Mouse (Mus musculus) hindlimb bud, embryonic 11.5 days (tissue): ENCODE data around the gene Mapk8ip1.
A peak's percentile ranks its signal among the peaks of the same experiment; 100 is the strongest.

Source experiments
- DNase-seq: peaks from one replicate; pipeline ENCODE4 v3.0.0-alpha.2; 2012; ENCODE audit warnings: low read depth, low spot score; ENCODE audit errors: extremely low spot score

Gene Mapk8ip1

GRCm38 (mm10) chr2:92375099-92375623, 25.9 kb downstream of the Mapk8ip1 start:
- DNase-seq: peak; percentile 86

- no peak for DNase-seq
These were observed 26.5 kb downstream of the Mapk8ip1 start, which contains the start of the genes Pex16 and Large2 for GRCm38 (mm10) chr2:92374514-92374913. Pex16 (plus strand) TSS chr2:92374676. Large2 (minus strand) TSS chr2:92374869.

GRCm38 (mm10) chr2:92373437-92373813, 27.6 kb downstream of the Mapk8ip1 start:
- DNase-seq: no peak

DNA sequence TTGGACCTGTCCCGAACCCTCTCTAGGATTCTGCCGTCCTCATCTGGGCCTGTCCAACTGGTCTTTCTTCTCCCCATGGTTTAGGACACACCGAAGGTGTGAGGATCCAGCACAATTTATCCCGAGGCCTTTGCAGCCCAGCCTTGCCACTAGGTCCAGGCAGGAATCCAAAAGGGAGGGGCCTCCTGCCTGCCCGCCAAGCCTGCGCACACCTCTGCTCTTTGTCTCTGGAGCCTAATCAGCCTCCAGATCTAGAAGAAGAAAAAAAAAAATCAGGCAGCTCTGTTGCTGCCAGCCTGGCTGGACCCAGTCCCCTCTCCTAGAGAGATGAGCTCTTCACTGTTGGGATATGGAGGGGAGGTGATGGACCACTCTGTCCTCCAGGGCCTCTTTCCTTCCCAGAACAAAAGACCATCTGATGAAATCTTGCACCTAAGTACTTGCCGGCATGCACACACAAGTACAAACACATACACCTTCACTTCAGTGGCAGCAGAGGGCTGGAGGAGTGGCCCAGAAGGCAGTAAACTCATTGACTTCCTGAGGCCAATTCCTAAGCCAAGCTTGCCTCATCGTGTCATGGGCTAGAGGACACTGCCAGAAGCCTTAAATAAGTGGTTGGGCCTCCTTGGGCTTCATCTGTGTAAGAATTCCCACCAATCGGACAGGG, 28.2 kb downstream of the Mapk8ip1 start:
- DNase-seq: no peak

DNA sequence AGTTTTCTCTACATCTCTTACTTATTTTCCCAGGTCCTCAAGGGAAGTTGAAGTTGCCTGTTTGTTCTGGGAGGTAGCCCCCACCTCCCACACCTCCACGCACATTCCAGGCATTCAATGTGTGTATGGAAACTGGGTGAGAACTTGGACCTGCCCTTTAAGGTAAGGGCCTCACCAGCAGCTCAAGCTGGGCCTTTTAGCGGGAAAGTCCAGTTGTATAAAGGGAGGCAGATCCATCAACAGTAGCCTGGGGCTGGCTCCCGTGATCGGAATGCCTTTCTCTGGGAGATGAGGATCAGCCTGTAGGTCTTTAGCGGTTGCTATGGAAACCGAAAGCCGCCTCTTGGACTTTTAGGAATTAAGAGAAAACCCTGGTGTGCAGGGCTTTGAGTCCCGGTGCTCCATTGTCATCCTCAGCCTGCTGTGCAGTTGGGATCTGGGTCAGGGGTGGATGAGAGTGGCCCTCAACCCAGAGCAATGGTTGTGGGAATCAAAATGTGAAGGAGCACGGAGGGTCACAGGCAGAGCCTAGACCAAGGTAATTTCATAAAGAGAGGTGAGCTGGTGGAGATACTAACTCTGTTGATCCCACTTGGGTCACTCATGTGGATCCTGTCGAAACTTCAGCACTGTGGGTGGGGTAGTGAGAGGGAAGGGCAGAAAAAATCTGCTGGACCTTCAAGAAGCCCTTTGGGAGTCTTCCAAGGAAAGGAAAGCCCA, 28.9 kb downstream of the Mapk8ip1 start:
- DNase-seq: no peak

GRCm38 (mm10) chr2:92370821-92371805, 29.9 kb downstream of the Mapk8ip1 start:
- no peak for DNase-seq

- no peak for DNase-seq
These were observed 30.7 kb downstream of the Mapk8ip1 start for GRCm38 (mm10) chr2:92370375-92370774.

GRCm38 (mm10) chr2:92367383-92368029, 33.6 kb downstream of the Mapk8ip1 start:
- no peak for DNase-seq

DNA sequence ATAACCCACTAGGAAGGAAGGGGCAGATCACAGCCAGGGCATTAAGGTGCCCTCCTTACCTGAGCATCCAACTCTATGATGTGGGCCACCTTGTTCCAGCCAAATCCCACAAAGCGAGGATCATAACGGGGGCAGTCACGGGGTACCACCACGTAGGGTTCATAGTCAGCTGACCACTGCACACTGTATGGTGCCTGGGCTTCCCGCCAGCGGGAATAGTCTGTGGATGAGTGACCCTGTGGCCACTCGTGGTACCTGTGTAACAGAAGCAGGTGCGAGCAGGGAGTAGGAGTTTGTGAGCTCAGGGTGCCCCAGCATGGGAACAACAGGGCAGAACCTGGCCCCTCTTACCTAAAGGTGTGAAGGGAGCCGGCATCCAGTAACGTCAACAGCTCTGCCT, 35.5 kb downstream of the Mapk8ip1 start:
- no peak for DNase-seq

DNA sequence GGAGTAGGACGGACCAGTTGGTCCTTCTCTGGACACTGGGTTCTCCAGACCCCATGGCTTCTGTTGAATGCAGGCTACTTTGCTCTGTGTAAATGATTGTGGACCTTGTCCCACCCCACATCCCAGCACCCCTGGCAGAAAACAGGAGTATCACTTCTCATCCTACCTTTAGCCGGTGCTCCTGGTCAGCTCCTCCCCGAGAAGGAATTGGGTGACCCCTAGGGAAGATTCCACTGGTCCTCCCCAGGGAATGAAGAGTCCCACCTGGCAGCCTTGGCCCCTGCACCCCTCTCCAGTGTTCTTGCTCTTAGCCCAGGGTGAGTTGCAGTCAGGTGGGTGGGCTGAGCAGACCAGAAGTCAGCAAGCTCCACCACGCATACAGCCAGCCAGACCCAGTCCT, 37.0 kb downstream of the Mapk8ip1 start:
- DNase-seq: no peak

DNA sequence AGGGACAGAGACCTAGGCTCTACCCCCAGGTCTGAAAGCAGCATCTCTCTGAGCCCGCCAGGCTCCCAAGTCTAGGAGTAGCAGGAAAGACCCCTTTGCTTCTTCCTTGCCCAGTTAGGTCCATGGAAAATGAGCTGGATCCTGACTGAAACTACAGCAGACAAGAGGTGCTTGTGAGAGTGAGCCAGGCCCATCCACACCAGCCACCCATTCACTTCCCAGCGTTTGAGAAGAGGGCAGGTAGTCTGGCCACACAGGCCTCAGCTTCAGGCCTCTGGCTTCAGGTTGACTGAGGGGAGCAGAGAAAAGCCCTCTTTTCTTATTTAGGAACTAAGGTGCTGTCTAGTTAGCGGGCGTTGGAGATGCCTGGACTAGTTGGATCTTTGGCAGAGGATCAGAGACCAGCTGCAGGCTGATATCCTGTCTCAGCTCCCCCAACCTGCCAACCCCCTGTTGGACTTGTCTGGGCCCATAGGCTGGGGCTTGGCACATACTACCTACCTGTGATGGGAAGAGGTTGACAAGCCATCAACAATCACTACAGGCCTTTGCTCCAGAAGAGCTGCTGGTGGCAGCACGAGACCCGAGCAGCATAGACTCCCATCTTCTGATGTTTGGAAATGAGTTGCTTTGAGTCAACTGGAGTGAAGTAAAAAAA, 38.4 kb downstream of the Mapk8ip1 start:
- no peak for DNase-seq

DNA sequence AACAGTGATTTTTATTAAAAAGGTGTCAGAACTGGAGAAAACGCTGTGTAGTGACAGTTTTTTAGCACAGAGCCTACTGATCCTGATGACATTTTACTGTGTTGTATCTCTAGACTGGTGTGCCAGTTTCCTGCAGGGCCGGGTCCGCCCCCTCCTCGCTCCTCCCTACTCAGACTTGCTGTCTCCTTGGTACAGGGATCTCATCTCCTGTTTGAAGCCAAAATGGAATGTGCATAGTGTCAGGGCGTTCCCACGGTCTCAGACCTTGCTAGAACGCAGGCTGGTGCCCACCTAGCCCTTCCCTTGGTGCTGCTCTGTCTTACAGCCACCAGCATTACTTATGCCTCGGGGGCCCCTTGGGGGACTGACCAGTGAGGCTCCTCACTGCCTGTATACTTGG, 39.3 kb downstream of the Mapk8ip1 start:
- no peak for DNase-seq

GRCm38 (mm10) chr2:92360893-92361292, 40.2 kb downstream of the Mapk8ip1 start:
- no peak for DNase-seq

- no peak for DNase-seq
These were observed 40.8 kb downstream of the Mapk8ip1 start for GRCm38 (mm10) chr2:92360186-92360823.

DNA sequence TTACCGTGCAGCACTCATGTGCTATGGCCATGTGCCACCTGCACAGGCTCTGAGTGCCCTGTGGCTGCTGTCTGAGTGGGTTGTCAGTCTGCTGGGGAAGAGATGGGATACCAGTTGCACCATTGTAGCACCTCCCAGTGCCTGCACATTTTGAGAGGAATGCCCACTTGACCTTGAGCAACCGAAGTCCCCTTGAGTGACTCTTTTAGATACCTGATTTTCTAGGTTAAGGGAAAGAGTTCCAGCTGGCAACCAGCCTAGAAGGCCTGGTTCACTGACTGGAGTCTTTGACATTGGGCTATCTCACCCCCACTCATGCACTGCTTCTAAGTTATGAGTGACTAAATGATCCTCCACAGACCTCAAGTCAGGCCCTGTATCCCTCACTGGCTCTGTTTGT, 41.8 kb downstream of the Mapk8ip1 start:
- DNase-seq: no peak

DNA sequence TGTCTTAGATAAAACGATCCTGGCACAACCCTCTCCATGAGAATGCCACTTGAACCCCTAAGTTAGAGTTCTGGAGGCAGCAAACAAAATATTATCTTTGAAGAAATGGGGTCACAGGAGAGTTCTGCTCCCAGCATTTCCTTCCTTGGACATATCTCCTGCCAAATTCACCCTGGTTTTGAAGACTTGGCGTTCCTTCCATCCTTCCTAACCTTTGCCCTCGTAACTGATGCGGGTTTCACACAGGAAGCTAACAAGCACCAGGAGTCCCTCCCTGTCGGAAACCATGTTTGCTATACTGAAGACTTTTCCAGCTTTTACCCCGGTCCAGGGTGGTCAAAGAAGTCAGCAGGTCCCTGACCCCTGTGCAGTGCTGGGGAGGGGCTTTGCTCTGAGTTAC, 46.8 kb downstream of the Mapk8ip1 start:
- no peak for DNase-seq

DNA sequence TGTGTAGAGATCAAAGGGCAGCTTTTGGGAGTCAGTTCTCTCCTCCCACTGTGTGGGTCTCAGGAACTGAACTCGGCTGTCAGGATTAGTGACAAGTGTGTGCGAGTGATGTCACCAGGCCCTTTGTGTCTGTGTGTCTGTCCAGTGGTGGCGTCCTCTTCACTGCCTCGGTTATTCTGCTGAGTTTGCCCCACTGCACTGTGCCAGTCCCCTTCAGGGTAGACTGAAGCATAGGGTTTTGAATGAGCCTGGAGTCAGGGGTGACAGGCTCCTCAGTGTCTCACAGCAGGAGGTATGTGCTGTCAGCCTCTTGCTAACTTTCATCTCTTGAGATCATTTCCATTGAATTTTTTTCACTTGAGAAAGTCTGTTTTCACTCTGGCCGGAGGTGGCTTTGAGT, 47.7 kb downstream of the Mapk8ip1 start:
- no peak for DNase-seq

GRCm38 (mm10) chr2:92350686-92351085, 50.4 kb downstream of the Mapk8ip1 start:
- no peak for DNase-seq

GRCm38 (mm10) chr2:92349589-92350425, 51.3 kb downstream of the Mapk8ip1 start:
- DNase-seq: no peak
